Mouse (Mus musculus) embryonic facial prominence, embryonic 10.5 days (tissue): Measurements from ENCODE around the gene Timm8a1. TPM values are rescaled to one million over a fixed set of nuclear protein-coding genes. Genes with fewer than 3 reads are reported as not detected.

Experiments
- DNase-seq: peaks from one replicate; pipeline ENCODE4 v3.0.0-alpha.2; 2017; ENCODE audit warnings: low spot score
- H3K27ac ChIP-seq: fragments of 300-500 bp; sonication (generic); replicated peaks from 2 replicates; pipeline ENCODE4 v1.5.1; 2016; ENCODE audit warnings: mild to moderate bottlenecking
- H3K27me3 ChIP-seq: fragments of 300-500 bp; sonication (generic); replicated peaks from 2 replicates; pipeline ENCODE4 v1.6.1; 2016; ENCODE audit warnings: low read depth, mild to moderate bottlenecking; ENCODE audit not compliant: poor library complexity, severe bottlenecking
- H3K36me3 ChIP-seq: fragments of 300-500 bp; sonication (generic); replicated peaks from 2 replicates; pipeline ENCODE4 v1.6.1; 2016; ENCODE audit warnings: mild to moderate bottlenecking, moderate library complexity
- H3K4me1 ChIP-seq: fragments of 300-500 bp; sonication (generic); 2 replicates; pipeline ENCODE4 v1.6.1; 2016
- H3K4me3 ChIP-seq: fragments of 300-500 bp; sonication (generic); 2 replicates; pipeline ENCODE4 v1.5.1; 2016; ENCODE audit warnings: mild to moderate bottlenecking, moderate library complexity
- H3K9me3 ChIP-seq: fragments of 300-500 bp; sonication (generic); 2 replicates; pipeline ENCODE4 v1.6.1; 2016; ENCODE audit warnings: mild to moderate bottlenecking
- WGBS: fragments of 180-500 bp; shearing (Covaris S2); methylation state at CpG from one replicate; pipeline ENCODE4 v1.1.7; 2016; 5-methylcytosine and 5-hydroxymethylcytosine counted together
- polyA plus RNA-seq: library from polyadenylated mRNA; unstranded; fragments of >200 nt; fragmentation: Nextera tagmentation; extraction: Ambion mirVana; gene quantifications from 2 replicates; pipeline ENCODE4 v1.2.1, GENCODE M21; 2016

The Timm8a1 gene
- polyA plus RNA-seq, 1 experiment from 2014 or later: 97.4 TPM

DNA sequence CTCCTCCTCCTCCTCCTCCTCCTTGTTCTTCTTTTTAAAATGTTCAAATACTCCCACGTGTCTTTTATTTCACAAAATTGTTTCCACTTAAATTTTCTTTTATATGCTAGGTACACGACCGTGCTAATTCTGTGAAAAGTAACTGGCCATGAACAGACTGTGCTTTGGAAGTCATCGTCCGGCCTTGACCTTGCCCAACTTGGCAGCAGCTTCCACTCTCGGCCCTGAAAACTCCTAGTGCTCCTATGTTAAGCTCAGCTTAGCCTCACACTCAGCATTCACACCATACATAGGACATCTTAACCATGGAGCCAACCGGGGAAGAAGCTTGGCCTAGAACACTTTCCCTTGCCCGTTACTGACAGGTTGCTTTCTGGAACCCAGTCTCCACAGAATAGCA is 41.0 kb downstream of the Timm8a1 start:
- H3K36me3 ChIP-seq: no peaks in the 10 kb centered on the region
- H3K9me3 ChIP-seq: no peaks in the 10 kb centered on the region
- H3K4me3 ChIP-seq: no peak overlapping the region
- DNase-seq: no peak
- WGBS: 83% methylated on average over 8 of the region's 8 CpGs
- no peaks in the 10 kb centered on the region for H3K4me1 ChIP-seq
- 0 out of 2 replicates have a peak, but pooled peaks cover 14% of the 10 kb centered on the region for H3K27me3 ChIP-seq
- H3K27ac ChIP-seq: no peak overlapping the region

Other genes with a start within 250 kb of the Timm8a1 start
- gene Tmem35a, start 246.6 kb downstream of the Timm8a1 start, polyA plus RNA-seq: 5.1 and 7.9 TPM in 2 replicates
- gene Cenpi, start 233.8 kb downstream of the Timm8a1 start, polyA plus RNA-seq: 29.5 and 29.7 TPM in 2 replicates
- 1.4 and 1.8 TPM in 2 replicates for gene Drp2, start 137.3 kb downstream of the Timm8a1 start, polyA plus RNA-seq
- gene Taf7l, start 65.4 kb downstream of the Timm8a1 start, polyA plus RNA-seq: 0.21 TPM in 1 of 2 replicates, not detected in the other
- gene Btk, start 41.7 kb upstream of the Timm8a1 start, polyA plus RNA-seq: 0.84 and 1.1 TPM in 2 replicates
- gene Rpl36a, start 43.8 kb upstream of the Timm8a1 start, polyA plus RNA-seq: 341 and 352 TPM in 2 replicates
- 5.9 and 7.2 TPM in 2 replicates for gene Gla, start 59.3 kb upstream of the Timm8a1 start, polyA plus RNA-seq
- 218 and 219 TPM in 2 replicates for gene Hnrnph2, start 59.3 kb upstream of the Timm8a1 start, polyA plus RNA-seq
- gene Armcx4, start 144.7 kb upstream of the Timm8a1 start, polyA plus RNA-seq: 6.3 and 7.1 TPM in 2 replicates
- gene Armcx1, start 176.1 kb upstream of the Timm8a1 start, polyA plus RNA-seq: 46.9 and 50.0 TPM in 2 replicates
- 16.1 and 19.1 TPM in 2 replicates for gene Armcx6, start 209.6 kb upstream of the Timm8a1 start, polyA plus RNA-seq
- 47.5 and 51.4 TPM in 2 replicates for gene Armcx3, start 214.7 kb upstream of the Timm8a1 start, polyA plus RNA-seq